Mouse (Mus musculus) olfactory bulb, adult 2 months (tissue): ENCODE measurements around the gene Slc25a25.

Source experiments
- CTCF ChIP-seq: fragments of 200-500 bp; IDR thresholded peaks from 2 replicates; pipeline ENCODE4 v1.5.1; 2012; ENCODE audit warnings: low read depth, mild to moderate bottlenecking, low read length, moderate library complexity; ENCODE audit not compliant: insufficient read depth
- POLR2A ChIP-seq: fragments of 200-500 bp; IDR thresholded peaks from 2 replicates; pipeline ENCODE4 v1.6.1; 2012; ENCODE audit warnings: mild to moderate bottlenecking, low read depth, low read length, moderate library complexity; ENCODE audit not compliant: insufficient read depth

DNA sequence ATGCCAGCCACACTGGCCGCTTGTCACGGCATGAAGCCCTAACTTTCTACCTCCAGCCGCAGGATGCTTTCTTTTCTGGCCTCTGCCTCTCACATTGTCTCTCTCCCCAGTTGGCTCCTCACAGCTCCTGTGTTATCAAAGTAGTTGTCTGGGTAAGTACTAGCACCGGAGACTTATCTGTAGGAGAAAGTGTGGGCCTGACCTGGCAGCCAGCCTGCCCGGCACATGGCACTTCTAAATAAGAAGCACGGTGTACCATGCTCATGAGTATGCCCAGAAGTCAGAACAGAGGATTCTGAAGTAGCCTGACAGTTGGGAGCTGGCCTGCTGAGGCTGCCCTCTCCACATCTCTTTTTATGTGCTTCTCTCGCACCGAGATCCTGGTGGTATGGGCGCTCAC, 34.9 kb upstream of the Slc25a25 start:
- no peak for TF ChIP-seq CTCF
- no peak for TF ChIP-seq POLR2A
